Mouse (Mus musculus) limb, embryonic 14.5 days (tissue): Measurements from ENCODE around the gene Samd10. TPM values are rescaled to one million over a fixed set of nuclear protein-coding genes. Genes with fewer than 3 reads are reported as not detected.

Experiments used
- ATAC-seq: fragments of 200-750 bp; cut with Nextera tagmentation; 2 replicates; pipeline ENCODE4 v1.8.0; 2017; ENCODE audit warnings: low read depth, moderate number of reproducible peaks, moderate TSS enrichment; ENCODE audit not compliant: low FRiP score
- DNase-seq: peaks from one replicate; pipeline ENCODE4 v3.0.0-alpha.2; 2015; ENCODE audit warnings: low spot score
- H3K27ac ChIP-seq: fragments of 300-500 bp; sonication (generic); replicated peaks from 2 replicates; pipeline ENCODE4 v1.5.1; 2014; ENCODE audit warnings: low read depth, mild to moderate bottlenecking, low read length, moderate library complexity, mixed read lengths
- H3K27me3 ChIP-seq: fragments of 300-500 bp; sonication (generic); 2 replicates; pipeline ENCODE4 v1.6.1; 2014; ENCODE audit warnings: low read length, mixed read lengths; ENCODE audit not compliant: control insufficient read depth, insufficient read depth
- H3K36me3 ChIP-seq: fragments of 300-500 bp; sonication (generic); 2 replicates; pipeline ENCODE4 v1.6.1; 2014; ENCODE audit warnings: mild to moderate bottlenecking, low read length, moderate library complexity, mixed read lengths; ENCODE audit not compliant: control insufficient read depth, insufficient read depth
- H3K4me1 ChIP-seq: fragments of 300-500 bp; sonication (generic); 2 replicates; pipeline ENCODE4 v1.6.1; 2014; ENCODE audit warnings: antibody characterized with exemption, low read length, mixed read lengths; ENCODE audit not compliant: control insufficient read depth, insufficient read depth
- H3K4me2 ChIP-seq: fragments of 300-500 bp; sonication (generic); replicated peaks from 2 replicates; pipeline ENCODE4 v1.6.1; 2014; ENCODE audit warnings: low read depth, mild to moderate bottlenecking, low read length, moderate library complexity; ENCODE audit not compliant: severe bottlenecking
- H3K4me3 ChIP-seq: fragments of 300-500 bp; sonication (generic); replicated peaks from 2 replicates; pipeline ENCODE4 v1.5.1; 2014; ENCODE audit warnings: low read length
- H3K9ac ChIP-seq: fragments of 300-500 bp; sonication (generic); 2 replicates; pipeline ENCODE4 v1.6.1; 2014; ENCODE audit warnings: mild to moderate bottlenecking, low read depth, low read length, moderate library complexity; ENCODE audit not compliant: severe bottlenecking
- H3K9me3 ChIP-seq: fragments of 300-500 bp; sonication (generic); 2 replicates; pipeline ENCODE4 v1.6.1; 2016; ENCODE audit warnings: low read length; ENCODE audit not compliant: control insufficient read depth
- POLR2A ChIP-seq: fragments of 200-500 bp; IDR thresholded peaks from 2 replicates; pipeline ENCODE4 v1.8.0; 2012; ENCODE audit warnings: inconsistent platforms, mild to moderate bottlenecking, moderate library complexity, borderline replicate concordance; ENCODE audit not compliant: insufficient read depth, insufficient read length; ENCODE audit errors: extremely low read depth
- WGBS: fragments of 180-500 bp; shearing (Covaris S2); extraction: QIAGEN DNeasy Blood & Tissue Kit; methylation state at CpG from one replicate; pipeline ENCODE4 v1.1.7; 2014; 5-methylcytosine and 5-hydroxymethylcytosine counted together
- polyA plus RNA-seq, 2 experiments: library from polyadenylated mRNA; depleted of rRNA in 1 of 2; stranded (reverse) in 1 of 2; unstranded in 1 of 2; fragments of >200 nt; fragmentation: Nextera tagmentation in 1 of 2; extraction: Ambion mirVana in 1 of 2; gene quantifications; 2 replicates each; pipeline versions ENCODE4 v1.2.1 to v1.2.3; 2012 to 2014

Samd10 gene
- polyA plus RNA-seq, 2 experiments, result 9.2 to 10.2 TPM

- 89% methylated on average over 9 of the region's 9 CpGs for WGBS
- Histone ChIP-seq H3K4me1 (no peaks in the 10 kb centered on the region), H3K36me3 (peaks cover 18% of the 10 kb centered on the region), H3K27me3 (no peaks in the 10 kb centered on the region), H3K9ac (no peak overlapping the region), H3K9me3 (no peaks in the 10 kb centered on the region), H3K4me3 (no peak overlapping the region), H3K4me2 (no peak overlapping the region), H3K27ac (no peak overlapping the region)
- ATAC-seq, result no peak
- DNase-seq, result no peak
- TF ChIP-seq POLR2A, result no peak
These were observed 25.1 kb downstream of the Samd10 start for GRCm38 (mm10) chr2:181573961-181574360.

- Histone ChIP-seq H3K9ac (no peak overlapping the region), H3K36me3 (peaks cover 18% of the 10 kb centered on the region), H3K4me2 (no peak overlapping the region), H3K9me3 (no peaks in the 10 kb centered on the region), H3K4me3 (no peak overlapping the region), H3K27me3 (no peaks in the 10 kb centered on the region), H3K27ac (no peak overlapping the region), H3K4me1 (no peaks in the 10 kb centered on the region)
- no peak for TF ChIP-seq POLR2A
- 92% methylated on average over 15 of the region's 15 CpGs for WGBS
- DNase-seq, result no peak
- no peak for ATAC-seq
These were observed 25.8 kb downstream of the Samd10 start for GRCm38 (mm10) chr2:181572921-181573920.

DNA sequence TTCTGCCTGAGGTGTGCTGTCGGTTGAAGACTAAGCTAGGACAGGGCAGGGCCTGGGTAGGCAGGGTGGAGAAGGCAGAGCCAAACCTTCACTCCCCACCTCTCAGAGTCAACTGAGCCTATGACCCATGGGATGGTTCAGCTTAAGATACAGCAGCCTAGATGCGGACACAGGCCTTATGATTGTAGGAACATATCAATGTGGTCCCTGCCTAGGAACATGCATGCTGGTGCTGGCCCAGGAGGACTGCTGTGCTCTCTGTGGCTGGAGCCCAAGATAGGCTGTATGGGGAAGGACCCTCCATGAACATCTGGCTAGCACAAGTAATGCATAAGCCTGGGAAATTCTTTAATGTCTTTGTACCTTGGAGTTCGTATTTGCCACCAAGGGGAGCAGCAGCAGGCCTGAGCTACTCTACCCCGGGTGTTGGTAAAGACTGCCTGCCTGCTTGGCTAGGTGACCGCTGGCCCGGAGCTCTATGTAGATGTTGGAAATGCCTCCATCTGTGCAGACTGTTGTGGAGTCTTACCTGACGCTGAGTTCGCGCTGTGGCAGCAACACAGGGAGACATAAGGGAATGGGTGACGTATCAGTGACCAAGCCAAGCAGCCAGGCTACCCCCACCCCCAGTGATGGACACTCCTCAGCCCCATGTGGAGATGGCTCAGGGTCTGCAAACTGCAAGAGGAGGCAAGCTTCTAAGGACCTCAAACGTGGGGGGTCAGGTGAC lies 26.9 kb downstream of the Samd10 start:
- Histone ChIP-seq H3K4me3 (no peak overlapping the region), H3K36me3 (peaks cover 18% of the 10 kb centered on the region), H3K4me1 (no peaks in the 10 kb centered on the region), H3K27me3 (no peaks in the 10 kb centered on the region), H3K27ac (no peak overlapping the region), H3K4me2 (no peak overlapping the region), H3K9me3 (no peaks in the 10 kb centered on the region), H3K9ac (no peak overlapping the region)
- WGBS, result 90% methylated on average over 11 of the region's 11 CpGs
- DNase-seq, result no peak
- no peak for TF ChIP-seq POLR2A
- no peak for ATAC-seq

DNA sequence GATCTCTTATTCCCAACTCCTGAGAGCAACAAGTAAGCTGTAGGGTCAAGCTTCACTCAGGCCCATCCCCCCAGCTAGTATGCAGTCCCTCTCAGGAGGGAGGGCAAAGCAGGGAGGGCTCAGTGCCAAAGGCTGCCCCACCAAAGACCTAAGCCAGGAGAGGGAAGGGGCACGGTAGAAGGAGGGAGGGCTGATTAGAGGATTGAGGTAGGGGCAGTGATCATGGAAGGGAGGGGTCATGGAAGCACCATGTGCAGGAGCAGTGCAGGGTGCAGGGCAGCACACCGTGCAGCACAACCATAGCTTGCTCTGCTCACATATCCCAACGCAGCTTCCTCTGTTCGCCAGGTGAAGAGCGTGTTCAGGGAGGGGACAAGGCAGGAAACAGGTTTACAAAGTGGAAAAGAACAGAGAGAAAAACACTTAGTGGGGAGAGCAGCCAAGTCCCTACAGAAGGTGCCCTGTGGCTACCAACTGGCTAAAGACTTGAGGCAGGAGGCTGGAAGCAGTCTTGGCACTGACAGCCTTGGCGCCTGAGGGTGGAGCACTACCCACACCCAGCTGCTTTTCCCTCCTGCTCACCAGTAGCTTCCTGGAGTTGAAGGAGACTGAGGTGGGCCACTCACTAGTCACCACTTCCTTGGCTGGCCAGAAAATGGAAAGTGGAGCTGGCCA lies 28.0 kb downstream of the Samd10 start:
- H3K36me3 ChIP-seq, result peaks cover 18% of the 10 kb centered on the region
- H3K4me3 ChIP-seq, result no peak overlapping the region
- DNase-seq (no peak), ATAC-seq (no peak)
- no peaks in the 10 kb centered on the region for H3K27me3 ChIP-seq
- no peak overlapping the region for H3K27ac ChIP-seq
- no peak overlapping the region for H3K9ac ChIP-seq
- no peak for TF ChIP-seq POLR2A
- H3K4me2 ChIP-seq, result no peak overlapping the region
- WGBS, result 74% methylated on average over 6 of the region's 6 CpGs
- no peaks in the 10 kb centered on the region for H3K4me1 ChIP-seq
- no peaks in the 10 kb centered on the region for H3K9me3 ChIP-seq

GRCm38 (mm10) chr2:181570375-181570774 lies 28.6 kb downstream of the Samd10 start:
- DNase-seq (no peak), ATAC-seq (no peak)
- H3K4me2 ChIP-seq, result no peak overlapping the region
- H3K36me3 ChIP-seq, result peaks cover 18% of the 10 kb centered on the region
- no peaks in the 10 kb centered on the region for H3K9me3 ChIP-seq
- H3K4me3 ChIP-seq, result no peak overlapping the region
- no peak overlapping the region for H3K9ac ChIP-seq
- no peaks in the 10 kb centered on the region for H3K27me3 ChIP-seq
- H3K4me1 ChIP-seq, result no peaks in the 10 kb centered on the region
- WGBS, result 85% methylated on average over 8 of the region's 8 CpGs
- no peak overlapping the region for H3K27ac ChIP-seq
- no peak for TF ChIP-seq POLR2A
